Mouse (Mus musculus) frontal cortex, postnatal 10 days (tissue): ENCODE measurements around the gene Anxa1.

Experiments
- DNase-seq, 2 experiments: peaks; one replicate each; pipeline ENCODE4 v3.0.0; 2022; ENCODE audit warnings: low spot score in 2 of 2, mixed read lengths in 1 of 2

The Anxa1 gene

DNA sequence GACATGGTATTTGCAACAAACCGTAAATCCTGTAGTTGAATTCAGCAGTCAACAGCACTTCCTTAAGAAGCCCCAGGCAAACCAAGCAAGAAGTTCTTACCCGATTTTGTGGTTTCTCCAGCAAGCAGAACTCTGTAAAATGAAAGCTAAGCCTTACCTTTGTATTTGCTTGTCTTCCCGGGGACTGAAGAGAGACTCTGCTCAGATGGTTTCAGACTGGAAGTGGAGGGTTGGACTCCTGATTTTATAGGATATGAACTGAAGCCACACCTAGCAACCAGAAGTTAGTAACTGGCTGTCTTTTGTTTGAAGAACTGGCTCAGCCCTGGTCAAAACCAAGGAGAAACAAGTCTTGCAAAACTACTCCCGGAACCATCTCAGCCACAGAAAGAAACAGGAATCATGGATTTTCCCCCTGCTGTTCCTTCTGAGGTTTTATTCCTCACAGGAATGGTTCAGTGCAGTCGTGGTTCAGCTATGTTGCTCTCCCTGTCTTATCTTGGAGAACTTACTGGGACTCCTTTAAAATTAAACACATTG, at the start of gene Anxa1:
Gene Anxa1, minus strand, starts transcription at position 490 of the 540 bp plus-strand sequence.
- DNase-seq = no peak

DNA sequence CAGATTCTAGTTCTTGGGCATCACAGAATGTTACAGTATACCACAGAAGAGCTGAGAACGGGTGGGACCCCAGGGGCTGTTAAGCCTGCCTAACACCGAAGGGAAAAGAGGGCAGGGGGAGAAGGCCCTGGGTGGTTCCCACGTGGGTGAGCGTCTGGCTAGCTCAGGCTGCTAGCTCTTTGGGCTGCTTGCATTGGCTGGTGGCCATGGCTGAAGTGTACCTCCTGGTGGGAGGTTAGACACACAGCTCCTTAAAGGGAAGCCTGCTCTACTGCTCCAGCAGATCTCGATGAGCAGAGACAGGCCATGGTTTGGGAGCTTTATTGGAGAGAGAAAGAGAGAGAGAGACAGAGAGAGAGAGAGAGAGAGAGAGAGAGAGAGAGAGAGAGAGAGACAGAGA, 46.3 kb upstream of the Anxa1 start:
- DNase-seq = no peak

DNA sequence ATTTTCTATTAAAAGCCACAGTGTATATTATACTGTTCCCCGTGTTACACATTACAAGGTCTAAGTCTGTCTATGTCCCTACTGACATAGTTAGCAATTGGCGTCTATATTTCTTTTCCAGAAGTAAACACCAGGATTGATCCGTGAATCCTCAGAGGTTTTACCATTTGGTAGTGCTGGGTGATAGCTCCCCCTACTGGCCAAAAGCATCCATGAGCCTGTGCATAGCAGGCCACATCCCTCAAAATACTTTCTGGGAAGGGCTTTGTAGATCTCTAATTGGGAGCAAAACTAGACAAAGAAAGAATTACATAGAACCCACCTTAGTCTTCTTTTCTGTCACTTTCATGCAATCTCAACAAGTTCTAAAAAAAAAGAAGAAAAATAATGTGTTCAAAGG, 43.8 kb upstream of the Anxa1 start:
- peak in 1 of 2 experiments; percentile 33 for DNase-seq

DNA sequence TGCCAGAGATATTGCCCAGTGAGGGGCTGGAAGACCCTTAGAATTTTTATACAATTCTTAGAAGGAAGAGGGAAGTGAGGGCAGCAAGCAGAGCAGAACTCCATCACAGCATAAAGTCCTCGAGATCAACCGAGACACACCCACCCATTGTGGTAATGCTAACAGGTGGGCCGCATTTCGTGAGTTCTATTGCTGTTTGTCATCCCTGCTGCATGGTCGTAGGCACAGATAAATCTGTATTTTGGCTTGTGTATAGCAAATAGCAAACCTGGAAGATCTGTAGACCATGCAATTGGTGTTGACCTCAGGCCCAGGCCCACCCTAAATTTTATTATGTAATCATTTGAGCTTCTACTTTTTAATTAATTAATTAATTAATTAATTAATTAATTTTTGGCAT, 43.2 kb upstream of the Anxa1 start:
- no peak for DNase-seq

DNA sequence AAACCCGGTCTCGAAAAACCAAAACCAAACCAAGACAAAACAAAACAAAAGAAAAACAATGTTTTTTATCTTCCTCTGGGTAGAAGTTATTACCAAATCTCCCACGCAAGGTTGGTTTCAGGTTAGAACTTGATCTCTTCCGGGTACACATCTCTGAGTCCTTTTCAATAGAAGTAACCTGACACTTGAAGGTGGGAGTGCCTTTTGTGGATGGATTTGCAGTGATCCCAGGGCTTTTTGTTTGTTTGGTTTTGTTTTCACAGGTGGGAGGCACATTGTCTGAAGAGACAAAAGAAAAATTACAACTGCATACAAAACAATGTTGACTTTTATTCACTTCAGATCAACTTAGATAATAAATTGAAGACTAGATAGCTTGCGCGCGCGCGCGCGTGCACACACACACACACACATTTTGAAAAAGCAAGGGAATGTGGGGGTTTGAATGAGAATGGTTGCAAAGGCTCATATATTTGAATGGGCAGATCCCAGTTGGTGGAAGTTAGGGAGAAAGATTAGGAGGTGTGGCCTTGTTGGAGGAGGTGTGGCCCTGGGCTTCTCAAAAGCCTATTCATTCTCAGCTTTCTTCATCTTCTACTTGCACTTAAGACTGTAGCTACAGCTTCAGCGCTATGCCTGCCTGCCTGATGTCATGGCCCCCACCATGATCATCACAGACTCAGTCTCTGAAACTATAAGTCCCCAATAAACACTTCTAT, 35.9 kb upstream of the Anxa1 start:
- DNase-seq = no peak

DNA sequence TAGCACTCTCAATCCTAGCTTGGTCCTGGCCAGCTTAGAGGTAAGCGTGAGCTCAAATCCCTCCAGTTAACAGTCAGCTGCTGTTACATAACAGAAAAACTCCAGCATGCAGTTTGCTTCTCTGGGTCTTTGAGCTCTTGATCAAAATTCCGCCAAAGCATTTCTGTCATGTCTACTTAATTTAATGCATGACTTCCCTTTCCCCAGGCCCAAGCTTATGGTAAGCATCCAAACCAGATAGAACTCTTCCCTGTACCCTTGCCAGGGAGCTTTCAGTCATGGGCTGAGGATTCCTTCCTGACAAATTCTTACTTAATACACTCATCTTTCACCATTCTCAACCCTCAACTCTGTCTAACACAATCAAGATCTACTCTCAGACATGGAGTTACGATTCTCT, 20.5 kb upstream of the Anxa1 start:
- no peak for DNase-seq

DNA sequence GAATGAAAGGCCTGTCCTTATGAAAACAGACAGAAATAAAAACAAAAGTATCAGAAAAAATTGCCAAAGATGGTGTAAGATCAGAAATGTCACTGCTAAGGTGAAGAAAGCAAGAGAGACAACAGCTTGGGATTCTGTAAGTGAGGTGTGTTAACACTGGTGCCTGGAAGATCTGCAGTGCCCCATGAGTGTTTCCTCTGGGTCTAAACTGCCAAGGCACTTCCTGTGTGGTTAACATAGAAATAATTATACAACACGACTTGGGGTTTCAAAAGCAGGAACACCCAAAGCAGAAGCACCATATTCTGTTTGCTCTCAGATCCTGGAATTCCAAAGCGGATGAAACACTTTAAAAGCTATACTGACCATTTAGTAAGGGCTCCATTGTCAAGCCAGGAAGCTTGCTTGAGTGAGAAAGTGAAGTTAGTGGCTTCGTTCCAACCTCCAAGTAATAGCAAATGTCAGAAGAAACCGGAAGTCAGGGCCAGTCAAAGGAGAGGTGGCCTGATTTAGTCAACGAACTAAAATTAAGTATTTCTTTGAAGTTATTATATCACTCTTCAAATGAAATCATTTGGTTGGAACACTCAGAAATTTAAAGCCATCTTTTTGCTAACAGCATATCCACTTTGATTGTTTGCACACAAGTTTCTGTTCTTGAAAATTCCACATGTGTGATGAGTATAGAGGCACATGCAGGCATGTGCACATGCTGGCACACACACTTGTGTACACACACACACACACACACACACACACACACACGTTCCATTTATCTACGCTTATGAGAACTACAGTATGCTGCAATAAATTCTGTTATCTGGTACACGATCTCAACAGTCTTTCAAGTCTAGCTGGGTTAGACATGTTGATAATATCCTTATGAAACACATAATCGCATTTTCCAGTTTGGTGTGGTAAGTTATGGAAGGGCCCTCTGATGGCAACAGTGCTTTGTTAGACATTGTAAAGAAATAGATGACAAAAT, 19.1 kb upstream of the Anxa1 start:
- DNase-seq = no peak

DNA sequence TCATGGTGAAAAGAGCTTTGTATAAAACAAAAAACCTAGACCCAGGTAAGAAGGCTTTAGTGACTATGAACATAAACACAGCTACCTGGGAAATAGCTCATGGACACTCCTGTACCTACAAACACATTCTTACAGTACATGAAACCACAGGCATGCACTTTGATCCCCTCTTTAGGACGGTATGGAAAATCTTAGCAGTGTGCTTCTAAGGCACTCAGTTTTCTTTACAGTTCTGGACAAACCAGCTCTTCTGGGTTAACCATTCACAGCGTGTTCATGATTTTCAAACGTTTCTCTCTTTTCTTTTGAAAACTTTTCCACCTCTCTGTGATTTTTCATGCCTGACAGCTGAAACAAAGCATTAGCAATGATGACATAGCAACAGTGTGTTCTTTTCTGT, 15.7 kb upstream of the Anxa1 start:
- no peak for DNase-seq

DNA sequence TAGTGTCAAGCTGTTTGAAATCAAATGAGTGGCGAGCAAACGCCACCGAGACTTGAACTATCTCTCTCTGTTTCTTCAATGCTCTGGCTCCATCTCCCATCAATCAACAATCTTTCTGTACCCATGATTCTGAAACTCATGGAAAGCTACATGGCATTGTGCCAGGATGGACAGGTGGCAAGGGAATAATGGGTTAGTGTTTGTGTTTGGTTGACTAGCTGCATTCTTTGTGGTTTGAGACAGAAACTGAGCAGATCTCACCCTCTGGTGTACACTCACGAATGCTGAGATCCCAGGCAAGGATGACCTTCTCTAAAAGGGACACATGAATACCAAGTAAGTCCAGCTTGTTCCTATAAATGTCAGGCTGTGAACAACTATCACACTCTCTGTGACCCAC, 14.3 kb upstream of the Anxa1 start:
- no peak for DNase-seq

DNA sequence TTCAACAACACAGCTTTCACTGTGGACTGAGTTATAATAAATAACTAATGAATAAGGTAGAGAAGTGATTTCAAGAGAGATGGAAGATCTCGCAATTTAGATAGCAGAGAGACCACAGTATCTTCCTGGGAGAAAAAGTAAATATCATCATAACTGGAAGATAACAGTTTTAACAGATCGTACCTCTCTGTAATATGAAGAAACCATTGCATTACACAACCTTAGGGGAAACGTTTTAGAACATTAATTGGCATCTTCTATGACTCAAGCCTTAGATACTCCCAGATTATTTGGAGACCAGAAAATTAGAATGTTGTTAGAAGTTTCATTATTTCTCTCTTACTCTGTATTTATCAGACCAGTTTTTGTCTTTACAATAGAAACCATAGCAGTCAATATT, 13.0 kb upstream of the Anxa1 start:
- no peak for DNase-seq

DNA sequence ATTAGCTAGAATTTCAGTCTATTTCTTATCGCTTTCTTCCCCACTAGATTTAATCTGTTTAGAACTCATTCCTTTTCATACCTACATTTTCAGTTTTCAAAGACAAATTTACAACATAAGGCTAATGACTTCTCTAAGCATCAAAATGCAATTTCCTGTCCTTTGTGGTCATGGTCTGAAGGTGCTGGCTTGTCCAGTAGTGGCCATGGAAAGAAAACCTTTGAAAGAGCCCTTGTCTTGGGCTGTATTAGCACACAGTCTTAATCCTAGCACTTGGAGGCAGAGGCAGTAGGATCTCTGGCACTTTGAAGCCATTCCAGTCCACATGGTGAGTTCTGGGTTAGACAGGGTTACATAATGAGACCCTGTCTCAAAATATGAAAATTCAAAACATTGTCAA, 12.5 kb upstream of the Anxa1 start:
- no peak for DNase-seq

DNA sequence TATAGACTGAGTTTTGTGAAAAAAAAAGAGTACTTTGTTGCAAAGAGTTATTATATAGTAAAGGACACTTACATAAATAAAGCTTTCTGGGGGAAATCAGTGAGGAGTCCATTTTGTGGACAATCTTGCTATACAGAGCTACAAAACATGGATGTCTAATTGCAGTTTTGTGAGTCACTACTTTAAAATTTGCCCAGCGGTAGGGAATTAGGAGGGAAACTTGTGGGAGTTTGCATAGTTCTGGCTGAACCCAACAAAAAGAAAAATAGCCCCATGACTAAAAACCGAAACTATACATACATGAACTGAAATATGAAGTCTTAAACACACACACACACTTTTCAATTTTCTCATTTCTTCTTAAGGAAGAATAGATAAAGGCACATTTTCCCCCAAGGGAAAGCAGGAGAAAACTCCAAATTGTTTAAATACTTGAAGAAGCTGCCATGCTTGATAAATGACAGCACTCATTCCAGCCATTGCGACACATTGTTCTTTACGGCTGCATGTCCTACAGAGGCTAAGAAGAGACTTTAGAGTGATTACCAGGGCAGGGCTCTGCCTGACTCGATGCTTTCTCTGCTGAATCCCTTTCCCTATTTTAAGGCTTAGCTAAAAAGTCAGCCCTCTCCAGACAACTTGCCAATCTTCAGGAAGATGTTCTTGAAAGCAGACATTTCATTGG, 11.9 kb upstream of the Anxa1 start:
- DNase-seq = no peak

DNA sequence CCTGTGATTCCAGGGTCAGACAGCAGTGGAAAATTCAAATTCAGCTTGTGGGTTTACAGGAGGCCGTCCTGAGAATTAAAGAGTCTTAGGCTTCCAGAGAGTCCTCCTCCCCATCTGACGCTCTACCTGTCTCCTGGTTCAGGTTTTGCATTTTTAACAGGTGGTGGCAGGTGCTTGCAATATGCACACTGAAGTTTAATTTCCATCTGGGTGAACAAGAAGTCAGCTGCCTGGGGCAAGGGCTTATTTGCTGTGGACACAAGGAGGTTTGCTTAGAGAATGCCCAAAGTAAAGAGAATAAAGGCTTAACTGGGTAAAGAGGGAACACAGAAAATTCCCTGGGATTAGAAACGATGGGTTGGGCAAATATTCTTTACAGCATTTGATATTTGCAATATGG, 11.2 kb upstream of the Anxa1 start:
- no peak for DNase-seq

DNA sequence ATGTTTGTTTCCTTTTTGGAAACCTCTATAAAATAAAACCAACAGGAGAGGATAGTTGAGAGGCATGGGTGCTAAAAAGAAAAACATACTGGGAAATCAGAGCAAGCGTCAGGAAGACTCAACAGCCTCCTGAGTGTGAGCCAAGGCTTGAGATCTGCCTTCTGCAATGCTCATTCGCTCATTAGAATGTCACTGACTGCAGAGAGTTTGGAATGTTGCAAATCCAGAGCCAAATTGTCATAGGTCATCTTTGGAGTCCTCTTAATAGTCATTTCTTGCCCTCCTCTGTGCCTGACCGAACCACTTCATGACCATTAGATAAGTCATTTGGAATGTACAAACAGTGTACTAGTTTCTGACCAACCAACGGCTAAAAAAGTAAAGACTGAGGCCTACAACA, 8.4 kb upstream of the Anxa1 start:
- DNase-seq = no peak

DNA sequence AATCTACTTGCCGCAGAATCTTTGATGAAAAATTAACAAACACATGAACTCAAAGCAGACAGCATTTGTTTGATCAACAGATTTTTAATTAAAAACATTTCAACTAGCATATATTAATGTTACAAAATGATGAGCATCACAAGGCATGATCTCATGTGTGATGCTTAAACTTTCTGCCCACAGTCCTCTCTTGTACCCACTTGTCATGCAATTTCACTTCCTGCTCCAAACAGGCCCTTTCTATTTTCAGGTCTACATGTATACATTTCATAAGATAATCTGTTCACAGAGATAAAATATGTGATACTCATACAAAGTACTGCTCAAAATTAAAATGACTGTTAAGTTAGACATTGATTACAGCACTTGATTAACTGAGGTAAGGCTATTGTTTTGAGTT, 6.3 kb upstream of the Anxa1 start:
- no peak for DNase-seq

DNA sequence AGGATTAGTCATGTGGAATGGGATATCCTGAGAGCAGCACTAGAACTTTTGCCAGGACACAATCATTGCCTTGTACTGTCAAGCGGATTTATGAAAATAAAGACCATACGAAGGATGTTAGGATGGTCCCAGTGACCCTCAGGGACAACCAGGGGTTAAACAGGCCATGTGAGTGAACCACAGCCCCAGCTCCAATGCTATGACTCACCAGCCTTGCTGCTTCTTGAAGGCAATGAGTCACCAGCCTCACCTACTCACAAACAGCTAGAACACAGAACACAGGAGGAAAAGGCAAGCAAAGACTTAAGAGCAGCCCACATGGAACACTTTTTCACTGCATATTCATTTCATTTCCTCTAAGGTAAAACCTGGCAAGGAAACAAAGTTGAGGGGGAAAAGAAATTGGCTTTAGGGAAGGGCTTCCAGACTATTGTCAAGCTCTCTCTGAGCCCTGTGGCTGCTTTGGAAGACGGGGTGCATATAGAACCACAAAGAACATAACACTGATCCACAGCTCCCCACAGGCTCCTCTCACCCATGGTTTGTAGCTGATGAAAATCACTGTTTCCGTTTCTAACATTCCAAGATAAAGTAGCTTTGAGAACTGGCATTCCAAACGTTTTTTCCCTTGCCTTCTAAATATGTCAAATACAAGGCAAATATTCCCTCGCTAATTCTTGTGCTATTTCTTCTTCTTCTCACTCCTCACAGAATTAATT, 3.0 kb upstream of the Anxa1 start:
- DNase-seq = no peak

DNA sequence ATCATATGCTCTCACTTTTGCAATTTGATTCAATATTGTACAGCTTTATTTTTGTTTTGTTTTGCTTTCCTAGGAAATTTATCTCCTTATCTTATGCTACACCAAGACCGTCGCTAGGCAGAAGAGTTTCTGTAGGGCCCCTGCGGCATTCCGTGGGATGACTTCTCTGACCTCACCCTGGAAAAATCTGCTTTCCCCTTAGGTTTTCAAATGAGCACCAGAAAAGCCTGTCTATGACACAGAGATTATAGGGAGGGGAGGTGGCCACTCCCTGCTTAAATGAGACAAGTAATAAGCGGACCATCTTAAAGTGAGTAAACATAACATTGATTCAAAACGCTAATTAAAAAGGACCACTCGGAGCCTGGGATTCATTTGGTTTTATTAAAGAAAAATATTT, 1.0 kb downstream of the Anxa1 start:
- DNase-seq = no peak

DNA sequence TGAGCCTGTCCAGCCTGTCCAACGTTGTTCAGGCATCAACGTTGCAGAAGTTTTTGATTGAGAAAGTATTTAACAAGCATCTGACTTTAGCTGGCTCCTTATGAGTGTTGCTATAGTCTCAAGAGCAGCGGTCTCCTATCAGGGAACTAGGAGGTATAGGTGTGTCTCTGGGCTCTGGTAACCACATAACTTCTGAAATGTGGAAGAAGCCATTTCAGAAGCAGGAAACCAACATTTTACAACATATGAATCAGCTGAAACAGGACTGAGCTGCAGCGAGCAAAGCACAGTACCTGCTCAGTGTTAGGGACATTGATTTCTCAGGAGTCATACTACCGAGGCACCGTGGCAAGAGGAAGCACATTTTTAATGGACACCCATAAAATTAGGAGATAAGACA, 1.5 kb downstream of the Anxa1 start:
- DNase-seq = no peak

DNA sequence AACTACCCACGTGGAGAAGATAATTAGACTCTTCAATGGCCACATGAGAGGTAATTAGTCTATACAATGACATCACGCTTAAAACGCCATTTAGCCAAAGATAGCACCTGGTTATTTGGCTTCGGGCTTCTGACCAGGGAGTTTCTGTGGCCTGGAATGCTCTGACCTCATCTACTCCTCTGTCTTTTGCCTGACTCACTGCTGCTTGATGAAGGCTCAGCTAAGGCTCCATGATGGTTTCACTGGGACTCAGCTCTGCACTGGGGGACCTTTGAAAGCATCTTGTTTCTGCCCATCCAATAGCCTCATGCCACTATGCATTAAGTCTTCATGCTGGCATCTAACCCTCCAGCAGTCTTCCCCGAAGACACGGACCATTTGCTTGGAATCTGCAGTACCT, 2.5 kb downstream of the Anxa1 start:
- no peak for DNase-seq

DNA sequence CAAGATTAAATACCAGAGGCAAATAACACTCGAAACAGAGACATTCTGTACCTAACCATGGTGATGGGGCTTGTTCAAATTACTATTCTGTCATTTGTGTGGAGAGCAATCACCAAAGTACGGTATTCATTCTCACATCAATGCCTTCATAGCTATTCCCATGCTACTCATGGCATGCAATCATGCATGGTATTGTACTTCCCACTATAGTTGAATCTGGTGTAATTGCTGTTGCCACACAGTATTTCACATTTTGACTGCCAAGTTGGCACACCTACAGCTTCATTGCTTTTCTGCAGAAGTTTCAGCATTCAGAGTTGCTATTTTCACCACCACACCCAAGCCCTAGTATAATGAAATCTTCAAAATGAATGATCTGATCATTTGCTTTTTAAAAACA, 4.4 kb downstream of the Anxa1 start:
- no peak for DNase-seq

DNA sequence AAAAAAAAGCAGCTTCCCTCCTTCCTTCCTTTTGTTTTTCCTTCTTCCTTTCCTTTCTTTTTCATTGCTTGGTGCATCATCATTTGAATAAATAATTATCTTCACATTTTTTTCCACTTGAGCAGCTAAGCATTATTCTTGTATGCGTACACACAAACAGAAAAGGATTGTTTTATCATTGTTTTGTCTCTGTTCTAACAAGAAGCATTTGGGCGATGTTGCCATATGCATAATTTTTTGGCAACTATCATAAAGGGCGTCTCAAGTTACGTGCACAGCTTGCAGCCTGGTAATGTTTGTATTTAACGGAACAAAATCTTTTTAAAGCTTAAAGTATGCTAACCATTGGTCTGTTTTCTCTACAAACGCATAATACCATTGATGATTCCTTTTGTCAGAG, 5.1 kb downstream of the Anxa1 start:
- DNase-seq = no peak
